Mouse (Mus musculus) midbrain, embryonic 12.5 days (tissue): ENCODE measurements around the gene Foxc2. TPM values are rescaled to one million over a fixed set of nuclear protein-coding genes. Genes with fewer than 3 reads are reported as not detected.

ENCODE experiments used
- ATAC-seq: fragments of 200-750 bp; cut with Nextera tagmentation; 2 replicates; pipeline ENCODE4 v1.8.0; 2017; ENCODE audit warnings: low read depth, moderate TSS enrichment, moderate library complexity; ENCODE audit not compliant: low FRiP score
- H3K27ac ChIP-seq: fragments of 300-500 bp; sonication (generic); replicated peaks from 2 replicates; pipeline ENCODE4 v1.5.1; 2016; ENCODE audit warnings: mild to moderate bottlenecking
- H3K27me3 ChIP-seq: fragments of 300-500 bp; sonication (generic); 2 replicates; pipeline ENCODE4 v1.6.1; 2016; ENCODE audit warnings: mild to moderate bottlenecking
- H3K36me3 ChIP-seq: fragments of 300-500 bp; sonication (generic); 2 replicates; pipeline ENCODE4 v1.6.1; 2016
- H3K4me1 ChIP-seq: fragments of 300-500 bp; sonication (generic); 2 replicates; pipeline ENCODE4 v1.6.1; 2016
- H3K4me2 ChIP-seq: fragments of 300-500 bp; sonication (generic); replicated peaks from 2 replicates; pipeline ENCODE4 v1.6.1; 2016; ENCODE audit warnings: mild to moderate bottlenecking, moderate library complexity
- H3K4me3 ChIP-seq: fragments of 300-500 bp; sonication (generic); 2 replicates; pipeline ENCODE4 v1.5.1; 2016; ENCODE audit warnings: mild to moderate bottlenecking
- H3K9ac ChIP-seq: fragments of 300-500 bp; sonication (generic); replicated peaks from 2 replicates; pipeline ENCODE4 v1.6.1; 2016; ENCODE audit warnings: mild to moderate bottlenecking, moderate library complexity
- H3K9me3 ChIP-seq: fragments of 300-500 bp; sonication (generic); 2 replicates; pipeline ENCODE4 v1.6.1; 2016; ENCODE audit warnings: mild to moderate bottlenecking
- WGBS: fragments of 180-500 bp; shearing (Covaris S2); methylation state at CpG from one replicate; pipeline ENCODE4 v1.1.7; 2016; 5-methylcytosine and 5-hydroxymethylcytosine counted together
- polyA plus RNA-seq: library from polyadenylated mRNA; unstranded; fragments of >200 nt; fragmentation: Nextera tagmentation; extraction: Ambion mirVana; gene quantifications from 2 replicates; pipeline ENCODE4 v1.2.1, GENCODE M21; 2016

Foxc2 gene
- polyA plus RNA-seq: 6.8 and 17.4 TPM in 2 replicates

DNA sequence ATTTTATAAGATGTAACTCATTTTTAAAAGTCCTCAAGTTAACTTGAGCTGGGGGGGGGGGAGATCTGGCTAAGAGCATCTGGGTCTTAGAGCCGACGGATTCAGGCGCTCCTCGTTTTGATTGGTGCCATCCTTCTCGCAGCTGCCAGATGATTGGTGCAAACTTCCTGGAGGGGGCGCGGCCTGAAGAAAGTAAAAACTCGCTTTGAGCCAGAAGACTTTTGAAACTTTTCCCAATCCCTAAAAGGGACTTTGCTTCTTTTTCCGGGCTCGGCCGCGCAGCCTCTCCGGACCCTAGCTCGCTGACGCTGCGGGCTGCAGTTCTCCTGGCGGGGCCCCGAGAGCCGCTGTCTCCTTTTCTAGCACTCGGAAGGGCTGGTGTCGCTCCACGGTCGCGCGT, at the start of gene Foxc2:
Gene Foxc2, plus strand, starts transcription at position 224 of the 400 bp plus-strand sequence.
- ATAC-seq: no peak
- 0% methylated on average over 25 of the region's 25 CpGs for WGBS

GRCm38 (mm10) chr8:121071454-121071853, 44.5 kb upstream of the Foxc2 start:
- Histone ChIP-seq H3K9ac (no peak overlapping the region), H3K4me1 (peaks cover 7% of the 10 kb centered on the region; the same call in 1 of the 2 replicates), H3K36me3 (no peaks in the 10 kb centered on the region), H3K9me3 (no peaks in the 10 kb centered on the region), H3K27me3 (peaks cover 87% of the 10 kb centered on the region), H3K4me3 (no peak overlapping the region), H3K27ac (no peak overlapping the region), H3K4me2 (no peak overlapping the region)
- ATAC-seq: no peak
- under 1% methylated on average over 12 of the region's 12 CpGs for WGBS

More for the DNA sequence above, at the start of gene Foxc2:
- H3K4me2 ChIP-seq: peak within 1 kb of the TSS; percentile 56
- peak within 1 kb of the TSS; percentile 35 for H3K9ac ChIP-seq
- H3K27me3 ChIP-seq: peaks cover 97% of the 10 kb centered on the region
- H3K36me3 ChIP-seq: no peaks in the 10 kb centered on the region
- H3K9me3 ChIP-seq: no peaks in the 10 kb centered on the region
- H3K4me1 ChIP-seq: peaks cover 15% of the 10 kb centered on the region
- H3K4me3 ChIP-seq: peak within 1 kb of the TSS; percentile 42
- 0 out of 2 replicates have a peak within 1 kb of the TSS, but pooled peaks have one; percentile 2 for H3K27ac ChIP-seq

DNA sequence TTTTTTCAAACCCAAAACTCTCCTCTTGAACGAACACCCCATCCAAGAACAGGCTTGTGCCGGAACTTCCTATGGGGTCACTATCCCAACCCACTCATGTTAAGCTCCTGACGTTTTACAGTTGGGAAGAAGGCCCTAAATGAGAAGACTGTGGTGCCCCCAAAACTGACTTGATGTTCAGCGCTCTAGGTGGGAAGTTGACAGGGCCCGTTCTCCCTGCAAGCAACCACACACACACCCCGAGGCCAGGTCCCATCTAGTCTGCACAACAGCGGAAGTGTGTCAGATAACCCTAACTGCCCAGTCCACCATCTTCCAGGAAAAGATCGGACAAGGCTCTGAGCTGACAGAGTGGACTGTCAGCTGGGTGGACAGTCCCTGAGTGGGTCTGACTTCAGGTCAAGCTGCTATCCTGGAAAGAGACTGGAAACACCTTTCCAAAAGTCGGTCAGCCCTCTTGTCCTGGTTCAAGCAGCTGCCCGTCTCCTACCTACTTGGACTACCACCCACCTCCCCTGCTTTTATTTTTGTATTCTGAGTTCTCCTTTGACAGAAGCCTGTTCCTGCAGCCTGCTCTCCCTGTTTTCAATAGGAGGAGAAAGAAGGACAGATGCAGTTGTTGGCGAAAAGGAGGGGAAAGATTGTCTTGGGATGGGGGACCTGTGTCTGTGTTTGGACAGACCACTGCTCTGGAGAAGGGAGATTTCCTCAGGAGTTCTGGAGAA, 43.4 kb upstream of the Foxc2 start:
- Histone ChIP-seq H3K4me1 (peaks cover 7% of the 10 kb centered on the region; the same call in 1 of the 2 replicates), H3K9me3 (no peaks in the 10 kb centered on the region)
- 8% methylated on average over 11 of the region's 11 CpGs for WGBS

GRCm38 (mm10) chr8:121073174-121074107, 42.5 kb upstream of the Foxc2 start:
- Histone ChIP-seq H3K4me3 (peak overlapping the region; percentile 13; the same call in 1 of the 2 replicates), H3K27me3 (peaks cover 100% of the 10 kb centered on the region), H3K4me1 (peaks cover 7% of the 10 kb centered on the region; the same call in 1 of the 2 replicates), H3K36me3 (no peaks in the 10 kb centered on the region), H3K27ac (no peak overlapping the region), H3K9me3 (no peaks in the 10 kb centered on the region), H3K4me2 (0 out of 2 replicates have a peak overlapping the region, but pooled peaks have one; percentile 5), H3K9ac (no peak overlapping the region)
- 1% methylated on average over 47 of the region's 48 CpGs for WGBS
- no peak for ATAC-seq

More for the DNA sequence above, 43.4 kb upstream of the Foxc2 start:
- no peak for ATAC-seq
- H3K9ac ChIP-seq: no peak overlapping the region
- H3K4me3 ChIP-seq: no peak overlapping the region
- peaks cover 96% of the 10 kb centered on the region for H3K27me3 ChIP-seq
- H3K36me3 ChIP-seq: no peaks in the 10 kb centered on the region
- H3K4me2 ChIP-seq: no peak overlapping the region
- H3K27ac ChIP-seq: no peak overlapping the region

DNA sequence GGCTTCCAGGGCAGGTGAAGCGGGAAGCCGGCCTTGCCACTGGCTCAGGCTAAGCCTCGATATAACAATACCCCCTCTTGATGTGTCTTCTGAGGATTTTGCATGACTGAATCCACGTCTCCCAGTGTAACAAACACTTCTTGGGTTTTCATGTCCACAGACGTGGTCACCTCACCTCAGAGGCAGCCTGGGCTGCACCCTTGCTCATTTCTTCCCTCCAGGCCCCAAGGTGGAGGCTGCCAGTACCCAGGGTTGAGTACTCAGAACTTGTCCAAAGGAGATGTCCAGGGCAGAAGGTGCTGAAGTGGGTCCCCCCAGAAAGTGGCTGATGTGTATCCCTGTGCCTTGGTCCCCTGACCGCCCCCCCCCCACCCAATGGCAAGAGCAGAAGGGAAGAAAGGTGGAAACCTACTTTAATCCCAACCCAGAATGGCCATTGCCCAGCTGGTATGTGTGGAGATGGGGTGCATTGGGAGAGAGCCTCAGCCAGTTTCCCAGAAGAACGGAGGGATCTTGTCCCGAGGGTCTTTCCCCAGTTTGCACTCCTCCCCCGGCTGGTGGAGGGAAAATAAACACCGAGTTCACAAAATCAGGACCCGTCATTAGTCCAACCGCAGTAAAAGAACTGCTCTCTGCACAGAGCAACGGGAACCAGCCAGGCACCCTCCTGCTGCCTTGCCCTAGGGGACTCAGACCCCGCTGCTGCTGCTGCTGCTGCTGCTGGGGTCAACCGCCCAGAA, 41.7 kb upstream of the Foxc2 start:
- peaks cover 7% of the 10 kb centered on the region; the same call in 1 of the 2 replicates for H3K4me1 ChIP-seq
- H3K4me3 ChIP-seq: no peak overlapping the region
- no peak for ATAC-seq
- H3K27ac ChIP-seq: no peak overlapping the region
- 1% methylated on average over 15 of the region's 15 CpGs for WGBS
- H3K27me3 ChIP-seq: peaks cover 100% of the 10 kb centered on the region
- H3K9me3 ChIP-seq: no peaks in the 10 kb centered on the region
- no peaks in the 10 kb centered on the region for H3K36me3 ChIP-seq
- no peak overlapping the region for H3K9ac ChIP-seq
- H3K4me2 ChIP-seq: no peak overlapping the region

DNA sequence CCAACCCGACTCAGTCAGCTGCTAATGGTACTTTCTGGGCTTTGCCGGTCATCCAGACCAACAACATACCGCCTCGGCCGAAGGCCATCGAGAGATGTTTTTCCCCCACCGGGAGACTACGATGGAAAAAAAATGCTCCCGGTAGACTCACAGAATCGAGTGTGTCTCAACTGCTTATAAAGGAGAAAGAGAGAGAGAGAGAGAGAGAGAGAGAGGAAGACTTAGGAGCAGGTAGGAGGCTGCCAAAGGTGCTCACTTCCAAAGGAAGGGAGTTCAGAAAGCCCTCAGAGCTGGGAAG, 41.2 kb upstream of the Foxc2 start:
- under 1% methylated on average over 10 of the region's 10 CpGs for WGBS
- no peak overlapping the region for H3K9ac ChIP-seq

DNA sequence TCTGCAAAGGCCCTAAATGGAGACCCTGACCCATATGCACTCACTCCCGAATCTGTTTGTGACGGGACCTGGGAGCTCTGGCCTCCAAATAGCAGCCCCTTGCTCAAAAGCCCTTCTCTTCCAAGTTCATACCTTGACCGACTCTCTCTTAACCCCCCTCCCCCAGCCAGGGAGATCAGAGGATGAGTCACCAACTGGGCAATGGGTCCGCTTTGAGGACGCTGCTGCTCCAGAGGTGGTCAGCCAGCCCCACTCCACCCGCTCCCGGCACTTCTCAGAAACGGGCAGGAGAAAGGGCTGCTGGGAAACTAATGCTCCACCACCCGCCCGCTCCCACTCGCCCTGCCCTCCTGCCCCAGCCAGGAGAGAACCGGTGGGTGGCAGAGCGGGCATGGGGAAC, 40.0 kb upstream of the Foxc2 start:
- H3K4me3 ChIP-seq: no peak overlapping the region
- WGBS: under 1% methylated on average over 13 of the region's 13 CpGs
- no peak overlapping the region for H3K27ac ChIP-seq
- no peak overlapping the region for H3K4me2 ChIP-seq
- H3K9me3 ChIP-seq: no peaks in the 10 kb centered on the region
- H3K4me1 ChIP-seq: peaks cover 7% of the 10 kb centered on the region; the same call in 1 of the 2 replicates
- H3K36me3 ChIP-seq: no peaks in the 10 kb centered on the region
- peaks cover 100% of the 10 kb centered on the region for H3K27me3 ChIP-seq
- no peak for ATAC-seq
- no peak overlapping the region for H3K9ac ChIP-seq

More for the DNA sequence above, 41.2 kb upstream of the Foxc2 start:
- peaks cover 7% of the 10 kb centered on the region; the same call in 1 of the 2 replicates for H3K4me1 ChIP-seq
- H3K4me3 ChIP-seq: no peak overlapping the region
- H3K4me2 ChIP-seq: no peak overlapping the region
- H3K9me3 ChIP-seq: no peaks in the 10 kb centered on the region
- peaks cover 100% of the 10 kb centered on the region for H3K27me3 ChIP-seq
- no peaks in the 10 kb centered on the region for H3K36me3 ChIP-seq
- ATAC-seq: no peak
- no peak overlapping the region for H3K27ac ChIP-seq

- Histone ChIP-seq H3K27me3 (peaks cover 100% of the 10 kb centered on the region), H3K36me3 (no peaks in the 10 kb centered on the region), H3K9ac (no peak overlapping the region), H3K4me3 (no peak overlapping the region), H3K9me3 (no peaks in the 10 kb centered on the region), H3K4me2 (no peak overlapping the region), H3K27ac (no peak overlapping the region), H3K4me1 (peaks cover 7% of the 10 kb centered on the region; the same call in 1 of the 2 replicates)
- no peak for ATAC-seq
- WGBS: 3% methylated on average over 7 of the region's 7 CpGs
Observed at GRCm38 (mm10) chr8:121076555-121076954, 39.4 kb upstream of the Foxc2 start.

GRCm38 (mm10) chr8:121078721-121079120, 37.2 kb upstream of the Foxc2 start:
- no peak for ATAC-seq
- no peak overlapping the region for H3K9ac ChIP-seq
- H3K4me1 ChIP-seq: peaks cover 14% of the 10 kb centered on the region
- H3K36me3 ChIP-seq: no peaks in the 10 kb centered on the region
- H3K4me3 ChIP-seq: no peak overlapping the region
- 0% methylated on average over 14 of the region's 14 CpGs for WGBS
- no peaks in the 10 kb centered on the region for H3K9me3 ChIP-seq
- H3K4me2 ChIP-seq: no peak overlapping the region
- H3K27ac ChIP-seq: no peak overlapping the region
- peaks cover 100% of the 10 kb centered on the region for H3K27me3 ChIP-seq

DNA sequence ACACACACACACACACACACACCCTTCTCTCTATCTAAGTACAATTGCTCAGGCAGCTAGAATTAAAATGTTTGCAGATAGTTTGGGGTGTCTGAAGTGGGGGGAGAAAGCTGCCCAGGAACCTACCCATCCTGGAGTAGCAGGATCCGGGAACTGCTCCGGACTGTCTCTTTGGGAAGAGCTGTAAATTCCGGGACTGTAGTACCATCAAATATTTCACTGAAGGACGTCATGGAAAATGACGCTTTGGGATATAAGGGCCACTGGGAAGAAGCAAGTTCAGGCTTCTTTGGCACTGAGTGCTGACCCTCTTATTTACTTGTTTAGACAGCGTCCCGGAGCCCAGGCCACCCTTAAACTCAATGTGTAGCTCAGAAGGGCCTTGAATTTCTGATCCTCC, 36.8 kb upstream of the Foxc2 start:
- no peak for ATAC-seq
- H3K9ac ChIP-seq: no peak overlapping the region
- H3K27ac ChIP-seq: no peak overlapping the region
- H3K9me3 ChIP-seq: no peaks in the 10 kb centered on the region
- WGBS: 1% methylated on average over 7 of the region's 7 CpGs
- H3K4me3 ChIP-seq: no peak overlapping the region
- H3K36me3 ChIP-seq: no peaks in the 10 kb centered on the region
- no peak overlapping the region for H3K4me2 ChIP-seq
- peaks cover 19% of the 10 kb centered on the region for H3K4me1 ChIP-seq
- H3K27me3 ChIP-seq: peaks cover 100% of the 10 kb centered on the region

GRCm38 (mm10) chr8:121079944-121080343, 36.0 kb upstream of the Foxc2 start:
- Histone ChIP-seq H3K4me3 (no peak overlapping the region), H3K9ac (no peak overlapping the region), H3K4me2 (no peak overlapping the region), H3K27me3 (peaks cover 100% of the 10 kb centered on the region), H3K36me3 (no peaks in the 10 kb centered on the region), H3K27ac (no peak overlapping the region), H3K4me1 (peaks cover 26% of the 10 kb centered on the region), H3K9me3 (no peaks in the 10 kb centered on the region)
- 2% methylated on average over 12 of the region's 12 CpGs for WGBS
- ATAC-seq: no peak
